Mouse (Mus musculus): ENCODE measurements around the gene Cenpk.
A peak's percentile ranks its signal among the peaks of the same experiment; 100 is the strongest.
"Not testable (repeated sequence)": the region's sequence is repeated elsewhere in the genome, so short reads cannot be mapped to it uniquely, and the experiment has no call there.

The Cenpk gene

GRCm38 (mm10) chr13:104228384-104229066 lies at the start of gene Cenpk, which contains the start of gene Ppwd1:
Gene Cenpk (plus strand): TSS chr13:104228611.
Gene Ppwd1 (minus strand): TSS chr13:104228843.
- DNase-seq (ENCODE audit: low spot score in 2 of 2), result peak; percentile 95

GRCm38 (mm10) chr13:104178650-104179121 lies 49.7 kb upstream of the Cenpk start, which contains the start of gene Trim23:
Gene Trim23 (plus strand): TSS chr13:104178797.
- DNase-seq (ENCODE audit: low spot score in 2 of 2), result peak; percentile 98

- DNase-seq (ENCODE audit: low spot score in 2 of 2), result peak in 1 of 2 experiments; percentile 3
Observed at GRCm38 (mm10) chr13:104179176-104179888, 49.1 kb upstream of the Cenpk start.

GRCm38 (mm10) chr13:104187357-104187756 lies 41.1 kb upstream of the Cenpk start:
- DNase-seq (ENCODE audit: low spot score in 2 of 2), result no peak

- not testable (repeated sequence) for DNase-seq (ENCODE audit: low spot score in 2 of 2)
Observed at GRCm38 (mm10) chr13:104195891-104196290, 32.5 kb upstream of the Cenpk start.

- DNase-seq (ENCODE audit: low spot score in 2 of 2), result no peak
Observed at GRCm38 (mm10) chr13:104204313-104204712, 24.1 kb upstream of the Cenpk start.

GRCm38 (mm10) chr13:104227478-104227877 lies 933 bp upstream of the Cenpk start:
- DNase-seq (ENCODE audit: low spot score in 2 of 2), result no peak

- no peak for DNase-seq (ENCODE audit: low spot score in 2 of 2)
Observed at GRCm38 (mm10) chr13:104229181-104229580, 770 bp downstream of the Cenpk start.

- DNase-seq (ENCODE audit: low spot score in 2 of 2), result no peak
Observed at GRCm38 (mm10) chr13:104258997-104259396, 30.6 kb downstream of the Cenpk start.

- peak; percentile 21 to 47 for DNase-seq (ENCODE audit: low spot score in 2 of 2)
Observed at GRCm38 (mm10) chr13:104285031-104285431, 56.6 kb downstream of the Cenpk start.

GRCm38 (mm10) chr13:104285737-104286311 lies 57.4 kb downstream of the Cenpk start:
- DNase-seq (ENCODE audit: low spot score in 2 of 2), result peak; percentile 59 to 64

GRCm38 (mm10) chr13:104286336-104286735 lies 57.9 kb downstream of the Cenpk start:
- DNase-seq (ENCODE audit: low spot score in 2 of 2), result peak in 1 of 2 experiments; percentile 7

- peak; percentile 96 to 97 for DNase-seq (ENCODE audit: low spot score in 2 of 2)
Observed at GRCm38 (mm10) chr13:104286897-104287309, 58.5 kb downstream of the Cenpk start.

- DNase-seq (ENCODE audit: low spot score in 2 of 2), result peak in 1 of 2 experiments; percentile 22
Observed at GRCm38 (mm10) chr13:104287366-104288225, 59.2 kb downstream of the Cenpk start, which contains the start of gene Adamts6. Gene Adamts6 (plus strand): TSS chr13:104287835.

GRCm38 (mm10) chr13:104288226-104288859 lies 59.9 kb downstream of the Cenpk start:
- peak; percentile 41 to 75 for DNase-seq (ENCODE audit: low spot score in 2 of 2)

- DNase-seq (ENCODE audit: low spot score in 2 of 2), result no peak
Observed at GRCm38 (mm10) chr13:104289176-104289575, 60.8 kb downstream of the Cenpk start.

GRCm38 (mm10) chr13:104295472-104295871 lies 67.1 kb downstream of the Cenpk start:
- DNase-seq (ENCODE audit: low spot score in 2 of 2), result no peak
